Mouse (Mus musculus) embryonic stem cell, embryonic (primary cell): Measurements from ENCODE around the gene Micu2.

ENCODE experiments used
- CTCF ChIA-PET, 4 experiments: fragments of 300-600 bp in 2 of 4; fragments of 350-600 bp in 2 of 4; sonication (Branson Sonifier 250); formaldehyde crosslinking; loops; one replicate each; lab custom pipeline; 2022; ENCODE audit warnings: inconsistent platforms in 2 of 4; lab: Charles Lee
- POLR2A ChIA-PET, 4 experiments: fragments of 300-600 bp in 2 of 4; fragments of 350-600 bp in 2 of 4; sonication (Branson Sonifier 250); formaldehyde crosslinking; loops; one replicate each; lab custom pipeline; 2022; ENCODE audit warnings: antibody characterized with exemption in 4 of 4, inconsistent platforms in 1 of 4; lab: Charles Lee

Micu2 gene

DNA sequence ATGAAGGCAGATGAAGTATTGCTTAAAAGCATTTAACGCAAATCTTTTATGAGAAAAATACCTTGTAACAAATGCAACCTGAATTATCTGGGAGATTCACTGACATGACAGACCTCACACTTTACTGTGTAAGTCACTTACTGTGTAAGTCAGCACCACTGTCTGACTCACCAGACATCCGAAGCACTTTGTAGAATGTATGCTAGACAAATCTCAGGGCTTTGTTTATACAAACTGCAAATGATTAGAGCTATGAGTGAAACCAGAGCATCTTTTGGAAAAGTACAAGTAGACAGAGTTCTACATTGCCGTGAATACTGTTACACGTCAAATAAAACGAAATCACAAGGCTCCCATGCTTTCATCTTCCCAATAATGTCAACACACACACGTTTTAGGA is 23.4 kb downstream of the Micu2 start:
- ChIA-PET POLR2A (no interaction called here), CTCF (no interaction called here)

DNA sequence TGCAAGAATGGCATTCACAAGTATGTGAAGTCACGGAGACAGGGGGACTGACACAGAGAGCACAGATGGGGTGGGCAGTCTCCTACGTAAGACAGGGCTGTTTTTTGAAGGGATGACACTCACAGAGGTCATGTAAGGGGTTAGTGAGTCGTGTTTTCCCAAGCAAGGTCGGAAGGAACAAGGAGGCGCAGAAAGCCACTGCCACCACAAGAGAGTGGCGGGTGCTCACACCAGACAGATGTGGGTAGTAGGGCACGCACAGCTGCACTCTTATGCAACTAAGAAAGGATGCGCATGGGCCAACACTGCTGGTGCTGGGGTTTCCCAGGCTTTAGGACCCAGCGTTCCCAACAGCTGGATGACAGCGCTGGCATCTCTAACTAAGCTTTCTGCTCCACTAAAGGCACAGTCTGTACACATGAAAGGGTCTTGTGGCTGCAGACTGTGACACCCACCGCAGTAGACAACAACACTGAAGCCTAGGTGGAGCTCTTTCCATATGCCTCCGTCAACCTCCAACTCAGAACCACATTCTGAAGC is 27.0 kb downstream of the Micu2 start:
- CTCF ChIA-PET, result interaction anchor here in 2 of 4 experiments (0.5 to 1.0 kb wide), 2 partner anchors 22 to 105 kb away, joined by 3 to 4 read pairs; no protein-coding TSS in a partner anchor
- POLR2A ChIA-PET, result interaction anchor here in 3 of 4 experiments (0.8 to 1.6 kb wide), 5 partner anchors 10 to 174 kb away, joined by 3 to 8 read pairs (median 4); partner anchors contain the start of gene Sap18 (in 1 of the 3)

DNA sequence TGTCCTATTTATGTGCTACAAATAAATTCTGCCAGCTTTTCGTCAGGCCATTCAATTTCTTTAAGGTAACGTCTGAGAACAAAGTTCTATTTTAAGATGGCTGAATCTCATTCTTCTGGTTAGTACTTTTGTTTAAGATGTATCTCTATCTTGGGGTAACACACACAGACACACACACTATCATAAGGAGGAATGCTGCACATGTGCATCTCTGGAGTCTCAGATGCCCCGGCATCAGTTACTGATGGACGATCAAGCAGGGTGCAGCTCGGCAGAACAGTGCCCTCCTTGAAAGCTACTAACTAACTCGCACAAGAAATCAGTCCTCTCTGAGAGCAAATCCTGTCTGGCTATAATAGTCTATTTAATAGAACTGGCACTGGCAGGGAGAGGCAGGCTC is 30.2 kb downstream of the Micu2 start:
- POLR2A ChIA-PET, result no interaction called here
- CTCF ChIA-PET, result interaction anchor here in 1 of 4 experiments (0.6 kb wide), 1 partner anchor 80 kb away, joined by 3 read pairs; no protein-coding TSS in a partner anchor

DNA sequence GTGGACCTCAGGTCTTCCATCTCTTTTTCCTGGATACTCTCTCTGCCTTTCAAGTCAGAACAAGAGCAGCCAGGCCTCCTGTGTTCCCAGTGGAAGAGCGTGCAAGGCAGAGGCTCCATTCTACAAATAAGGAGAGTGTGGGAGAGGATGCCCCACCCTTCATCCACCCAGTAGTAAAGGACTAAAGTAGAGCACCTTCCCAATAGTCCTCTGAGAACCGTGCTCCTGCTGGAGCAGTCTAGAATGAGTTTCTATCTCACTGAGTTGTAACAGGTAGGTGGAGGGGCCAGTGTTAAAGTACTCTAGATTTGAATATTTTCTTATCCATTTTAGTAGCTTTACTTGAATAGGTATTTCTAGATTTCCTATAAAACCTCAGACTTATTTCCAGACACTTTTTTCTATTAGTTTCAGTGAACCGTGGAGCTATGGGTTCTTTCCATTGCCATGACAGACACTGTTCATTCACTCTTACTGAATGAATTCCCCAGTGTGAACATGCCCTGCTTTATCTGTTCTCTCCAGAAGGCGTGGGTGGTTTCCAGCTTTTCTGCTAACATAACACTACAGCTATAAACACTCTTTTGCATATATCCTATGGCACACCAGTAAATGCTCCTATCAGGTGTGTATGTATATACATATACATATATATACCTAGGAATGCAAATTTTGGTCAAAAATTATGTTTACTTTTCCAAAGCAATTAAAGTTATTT is 31.8 kb downstream of the Micu2 start:
- POLR2A ChIA-PET, result no interaction called here
- CTCF ChIA-PET, result no interaction called here

DNA sequence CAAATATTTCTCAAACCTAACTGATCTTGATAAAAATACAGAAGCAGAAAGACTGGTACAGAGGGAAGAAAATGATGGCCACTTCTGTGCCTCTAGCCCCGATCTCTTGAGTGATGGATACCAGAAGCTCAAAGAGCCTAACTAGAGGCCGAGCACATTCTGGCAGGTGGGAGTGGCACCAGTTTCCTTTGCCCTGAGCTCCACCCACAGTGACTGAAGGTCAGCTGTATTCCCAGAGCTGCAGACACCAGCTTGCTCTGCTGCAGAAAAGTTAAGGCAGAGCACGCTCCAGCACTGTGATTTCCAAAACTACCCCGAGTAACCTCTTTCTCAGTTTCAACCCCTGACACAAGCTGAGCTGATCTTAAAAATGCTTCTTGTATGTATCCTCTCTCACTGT is 37.2 kb downstream of the Micu2 start:
- ChIA-PET CTCF (no interaction called here), POLR2A (interaction anchor here in 2 of 4 experiments (0.9 to 1.6 kb wide), 3 partner anchors 11 to 52 kb away, joined by 3 read pairs; no protein-coding TSS in a partner anchor)

DNA sequence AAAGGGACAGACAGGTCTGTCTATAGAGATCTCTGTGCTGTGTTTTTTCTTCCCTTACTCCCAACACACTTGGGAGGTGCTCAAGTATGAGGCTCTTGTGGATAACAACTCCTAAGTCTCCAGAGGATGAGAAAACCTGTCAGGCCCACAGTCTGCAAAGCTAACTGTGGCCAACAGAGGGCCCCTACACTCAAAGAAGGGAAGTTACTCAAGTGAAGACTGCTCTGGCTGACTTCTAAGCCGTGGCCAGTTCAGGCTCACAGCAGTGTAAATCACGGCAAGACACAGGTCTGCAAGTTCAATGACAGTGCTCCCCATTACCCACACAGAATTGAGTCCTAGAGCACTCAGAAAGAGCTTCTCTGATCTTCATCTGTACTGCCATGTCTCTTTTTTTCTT is 48.0 kb downstream of the Micu2 start:
- POLR2A ChIA-PET, result interaction anchor here in 2 of 4 experiments (0.6 kb wide), 2 partner anchors 152 to 164 kb away, joined by 3 to 4 read pairs; no protein-coding TSS in a partner anchor
- CTCF ChIA-PET, result interaction anchor here in 3 of 4 experiments (0.6 to 2.1 kb wide), 4 partner anchors 21 to 1081 kb away, joined by 3 to 8 read pairs (median 4); partner anchors contain the start of gene Micu2 (in 1 of the 3)

DNA sequence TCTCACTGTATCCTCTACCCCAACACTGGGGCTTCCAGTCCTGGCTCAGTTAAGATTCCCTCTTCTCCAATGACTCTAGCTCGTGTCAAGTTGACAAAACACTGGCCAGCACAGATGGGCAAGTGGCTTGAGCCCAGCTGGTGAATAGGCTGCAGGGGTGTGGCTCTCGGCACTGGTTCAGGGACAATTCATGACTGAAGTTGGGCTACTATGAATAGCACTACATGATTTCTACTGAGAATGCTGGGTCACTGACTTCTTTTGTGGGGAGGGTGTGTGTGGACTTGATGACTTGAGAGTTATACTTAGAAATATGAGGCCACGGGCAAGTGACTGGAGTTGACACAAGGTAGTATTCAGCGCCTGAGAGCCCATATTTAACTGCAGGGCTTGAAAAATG is 53.2 kb downstream of the Micu2 start:
- ChIA-PET POLR2A (interaction anchor here in 1 of 4 experiments (0.9 to 1.2 kb wide), 2 partner anchors 10 to 13 kb away, joined by 3 read pairs; no protein-coding TSS in a partner anchor), CTCF (no interaction called here)

DNA sequence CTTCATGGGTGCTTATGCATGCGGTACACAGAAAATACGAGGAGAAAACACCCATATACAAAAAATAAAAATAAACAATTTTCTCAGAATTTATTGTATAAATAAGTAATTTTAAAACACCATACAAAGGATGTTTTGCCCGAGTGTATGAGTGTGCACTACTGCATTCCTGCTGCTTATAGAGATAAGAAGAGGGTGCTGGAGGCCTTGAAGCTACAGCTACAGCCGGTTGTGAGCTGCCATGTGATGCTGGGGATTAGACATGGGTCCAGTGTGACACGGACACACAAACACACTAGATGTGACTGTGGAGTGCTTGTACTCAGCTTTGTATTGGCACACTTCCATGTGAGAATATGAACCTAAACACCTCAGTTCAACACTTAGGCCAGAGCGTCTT is 61.8 kb downstream of the Micu2 start:
- POLR2A ChIA-PET, result interaction anchor here in 1 of 4 experiments (0.9 kb wide), 2 partner anchors 9 to 23 kb away, joined by 3 read pairs; no protein-coding TSS in a partner anchor
- CTCF ChIA-PET, result interaction anchor here in 1 of 4 experiments (0.8 kb wide), 1 partner anchor 16 kb away, joined by 3 read pairs; no protein-coding TSS in a partner anchor

DNA sequence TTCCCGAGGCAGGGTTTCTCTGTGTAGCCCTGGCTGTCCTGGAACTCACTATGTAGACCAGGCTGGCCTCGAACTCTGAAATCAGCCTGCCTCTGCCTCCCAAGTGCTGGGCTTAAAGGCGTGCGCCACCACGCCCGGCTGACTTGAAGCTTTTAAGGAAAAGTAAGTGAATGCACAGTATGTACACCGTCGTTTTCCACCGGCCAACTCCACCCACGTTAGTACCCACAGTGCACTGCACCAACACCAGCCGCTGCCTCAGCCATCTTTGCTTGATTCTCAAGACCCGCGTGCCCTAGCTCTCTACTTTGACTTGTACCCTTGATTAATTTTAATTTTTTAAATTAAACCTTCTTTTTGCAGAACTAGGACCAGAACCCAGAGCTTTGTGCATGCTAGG is 64.4 kb downstream of the Micu2 start:
- CTCF ChIA-PET, result interaction anchor here in 3 of 4 experiments (0.6 to 1.6 kb wide), 6 partner anchors 14 to 699 kb away, joined by 3 to 5 read pairs (median 4); partner anchors contain the start of gene Zdhhc20 (in 1 of the 3)
- POLR2A ChIA-PET, result interaction anchor here in 2 of 4 experiments (1.1 to 2.2 kb wide), 4 partner anchors 11 to 45 kb away, joined by 3 to 8 read pairs (median 6); partner anchors contain the start of gene Zdhhc20 (in 1 of the 2)

DNA sequence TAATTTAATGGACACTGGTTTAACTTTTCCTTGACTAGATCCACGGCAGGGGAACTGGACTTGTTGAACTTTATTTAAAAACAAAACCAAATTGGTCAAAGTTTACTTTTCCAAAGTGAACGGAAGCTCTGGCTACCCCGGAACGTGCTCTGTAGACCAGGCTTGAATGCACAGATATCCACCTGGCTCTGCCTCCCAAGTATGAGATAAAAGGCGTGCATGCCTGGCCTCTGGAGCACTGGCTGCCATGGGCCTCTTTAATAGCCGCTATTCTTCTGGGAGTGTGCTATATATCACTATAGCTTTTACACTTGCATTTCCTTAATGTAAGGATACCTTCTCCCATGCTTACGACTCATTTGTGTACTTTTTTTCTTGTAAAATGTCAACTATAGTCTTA is 65.5 kb downstream of the Micu2 start:
- POLR2A ChIA-PET, result no interaction called here

DNA sequence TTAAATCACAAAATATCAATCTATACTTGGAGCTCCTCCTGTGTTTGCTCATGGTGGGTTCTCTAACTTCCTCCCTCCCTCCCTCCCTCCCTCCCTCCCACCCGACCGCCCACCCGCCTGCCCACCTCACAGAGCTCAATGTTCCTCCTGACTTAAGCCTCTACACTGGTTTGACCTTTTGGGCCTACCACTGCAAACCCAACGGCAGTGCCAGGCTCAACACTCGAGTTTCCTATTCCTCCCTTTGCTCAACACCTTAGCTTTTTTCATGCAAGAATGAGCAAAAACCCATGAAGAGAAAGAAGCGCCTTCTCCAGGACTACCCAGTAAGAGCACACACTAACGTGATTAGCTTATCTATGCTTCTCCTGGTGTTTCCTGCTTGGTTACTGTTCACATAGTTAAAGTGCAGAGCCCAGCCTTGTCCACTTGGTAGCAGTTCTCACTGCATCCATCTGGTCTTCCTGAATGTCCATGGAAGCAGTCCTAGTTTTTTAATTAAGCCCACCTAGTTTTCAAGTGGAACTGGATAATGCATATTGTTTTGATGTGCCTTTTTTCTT is 66.1 kb downstream of the Micu2 start:
- ChIA-PET CTCF (no interaction called here), POLR2A (interaction anchor here in 2 of 4 experiments (0.6 to 0.7 kb wide), 3 partner anchors 13 to 202 kb away, joined by 3 to 5 read pairs (median 4); no protein-coding TSS in a partner anchor)

More for the DNA sequence above, 65.5 kb downstream of the Micu2 start:
- CTCF ChIA-PET, result interaction anchor here in 1 of 4 experiments (1.4 kb wide), 1 partner anchor 13 kb away, joined by 4 read pairs; no protein-coding TSS in a partner anchor

DNA sequence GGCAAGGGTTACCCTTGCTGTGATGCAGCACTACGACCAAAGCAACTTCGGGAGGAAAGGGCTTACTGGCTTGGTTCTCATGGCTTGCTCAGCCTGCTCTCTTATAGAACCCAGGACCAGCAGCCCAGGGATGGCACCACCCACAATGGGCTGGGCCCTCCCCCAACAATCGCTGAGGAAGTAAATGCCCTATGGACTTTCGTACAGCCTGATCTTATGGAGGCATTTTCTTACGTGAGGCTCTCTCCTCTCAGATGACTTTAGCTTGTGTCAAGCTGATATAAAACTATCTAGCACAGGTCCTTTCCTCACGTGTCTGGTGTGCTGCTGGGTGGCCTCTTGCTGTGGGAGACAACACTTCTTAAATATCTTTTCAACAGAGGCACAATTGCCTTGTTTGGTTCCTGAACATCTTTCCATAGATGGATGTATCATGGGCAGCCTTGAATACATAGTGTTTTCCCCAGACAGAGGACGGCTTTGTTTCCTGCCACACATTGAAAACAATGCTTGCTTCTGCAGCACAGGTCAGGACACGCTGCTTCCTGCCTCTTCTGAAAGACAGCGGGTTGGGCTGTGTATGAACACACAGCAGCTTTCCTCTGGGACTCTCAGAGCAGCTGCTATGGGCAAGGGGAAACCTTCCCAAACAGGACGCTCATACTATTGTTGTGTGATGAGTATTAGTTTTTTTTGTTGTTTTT is 77.5 kb downstream of the Micu2 start:
- POLR2A ChIA-PET, result interaction anchor here in 2 of 4 experiments (0.6 to 2.1 kb wide), 7 partner anchors 10 to 255 kb away, joined by 3 to 8 read pairs (median 5); partner anchors contain the start of gene Zdhhc20 (in 1 of the 2)

DNA sequence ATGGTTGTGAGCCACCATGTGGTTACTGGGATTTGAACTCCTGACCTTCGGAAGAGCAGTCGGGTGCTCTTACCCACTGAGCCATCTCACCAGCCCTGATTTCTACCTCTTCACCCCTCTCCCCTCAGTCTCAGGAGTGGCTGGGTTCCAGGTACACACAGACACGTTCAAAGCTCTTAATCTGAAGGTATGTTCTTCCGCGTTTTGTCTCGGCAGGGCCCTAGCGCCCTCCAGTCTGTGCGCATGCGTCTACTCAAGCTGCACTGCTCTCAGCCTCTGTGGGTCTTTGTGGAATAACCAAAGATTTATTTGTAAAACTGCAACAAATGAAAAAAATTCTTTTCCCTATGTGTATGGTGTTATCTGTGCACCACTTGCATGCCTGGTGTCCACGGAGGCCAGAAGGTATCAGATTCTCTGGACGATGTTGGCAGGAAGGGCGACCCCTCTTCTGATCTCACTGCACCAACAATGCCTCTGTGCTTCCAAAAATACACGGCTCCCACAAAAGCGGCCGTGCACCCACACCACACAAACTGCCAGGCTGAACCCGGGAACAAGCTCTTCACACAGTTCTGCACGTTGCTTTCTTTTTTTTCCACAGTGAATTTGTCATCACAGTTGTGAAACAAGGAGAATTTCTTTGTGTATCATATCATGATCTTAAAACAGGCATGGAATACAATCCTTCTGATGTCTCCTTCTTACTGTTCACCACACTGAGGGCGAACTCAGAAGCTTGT is 78.3 kb downstream of the Micu2 start:
- ChIA-PET CTCF (interaction anchor here in 3 of 4 experiments (0.6 to 1.7 kb wide), 8 partner anchors 14 to 392 kb away, joined by 3 to 5 read pairs (median 4); no protein-coding TSS in a partner anchor), POLR2A (interaction anchor here in 3 of 4 experiments (0.6 to 2.1 kb wide), 16 partner anchors 9 to 254 kb away, joined by 3 to 8 read pairs (median 4); partner anchors contain the start of genes Zdhhc20 (in 3 of the 3), Micu2 (in 1 of the 3) and Sap18 (in 1 of the 3))

More for the DNA sequence above, 77.5 kb downstream of the Micu2 start:
- CTCF ChIA-PET, result interaction anchor here in 1 of 4 experiments (0.9 kb wide), 1 partner anchor 16 kb away, joined by 3 read pairs; no protein-coding TSS in a partner anchor

DNA sequence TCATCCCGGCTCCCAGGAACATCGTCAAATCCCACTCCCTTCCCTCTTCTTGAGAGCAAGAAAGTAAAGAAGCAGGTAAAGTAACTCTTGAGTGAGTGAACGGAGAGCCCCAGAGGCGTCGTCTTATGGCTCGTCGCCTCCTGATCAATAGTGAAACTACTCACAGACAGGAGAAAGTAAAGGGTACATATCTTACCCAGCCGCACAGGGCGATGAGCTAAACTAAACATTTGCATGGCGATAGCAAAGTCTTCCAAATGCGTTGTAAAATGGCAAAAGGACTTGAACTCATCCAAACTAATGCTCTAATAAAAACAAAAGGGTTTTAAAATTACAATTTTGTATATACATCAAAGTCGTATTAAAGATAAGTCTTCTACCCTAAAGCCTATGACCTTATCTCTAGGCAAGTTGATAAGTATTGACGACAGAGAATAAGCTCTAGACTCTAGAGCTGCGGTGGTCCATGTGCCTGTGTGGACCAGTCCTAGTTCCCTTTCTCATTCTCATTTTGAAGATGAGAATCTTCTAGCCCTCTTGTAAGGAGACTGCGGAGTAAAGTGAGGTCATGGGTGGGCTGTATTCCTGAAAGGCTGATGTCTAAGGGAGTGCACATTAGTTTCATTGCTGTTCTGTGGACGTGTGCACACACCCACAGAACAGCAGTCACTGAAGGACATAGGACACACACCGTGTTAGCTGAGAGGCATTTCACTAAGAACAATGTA is 79.8 kb downstream of the Micu2 start:
- POLR2A ChIA-PET, result interaction anchor here in 3 of 4 experiments (0.6 to 1.7 kb wide), 7 partner anchors 29 to 234 kb away, joined by 3 to 4 read pairs (median 3); partner anchors contain the start of genes Zdhhc20 (in 2 of the 3) and Micu2 (in 1 of the 3)
- CTCF ChIA-PET, result interaction anchor here in 3 of 4 experiments (0.5 to 1.7 kb wide), 5 partner anchors 15 to 1780 kb away, joined by 3 to 8 read pairs (median 4); no protein-coding TSS in a partner anchor

DNA sequence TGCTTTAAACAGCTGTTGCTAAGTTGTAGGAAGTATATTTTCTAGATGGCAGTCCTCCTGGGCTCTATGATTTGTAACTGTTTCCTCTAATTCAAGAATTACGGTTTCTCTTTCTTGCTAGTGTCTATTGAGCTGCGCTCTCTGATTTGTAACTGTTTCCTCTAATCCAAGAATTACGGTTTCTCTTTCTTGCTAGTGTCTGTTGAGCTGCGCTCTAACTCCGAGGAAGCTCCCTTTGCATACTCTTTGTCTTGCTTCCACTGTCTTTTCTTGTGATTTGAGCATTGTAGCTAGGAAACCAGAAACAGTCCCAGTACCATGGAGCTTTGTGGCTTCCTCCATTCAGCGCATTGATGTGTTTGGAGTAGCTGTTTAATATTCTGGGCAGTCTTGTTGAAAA is 83.7 kb downstream of the Micu2 start:
- ChIA-PET POLR2A (interaction anchor here in 2 of 4 experiments (0.8 to 3.4 kb wide), 14 partner anchors 10 to 205 kb away, joined by 3 to 33 read pairs (median 4); partner anchors contain the start of genes Sap18 (in 2 of the 2), Zdhhc20 (in 2 of the 2), Mrpl57 (in 1 of the 2) and Ska3 (in 1 of the 2)), CTCF (interaction anchor here in 2 of 4 experiments (0.6 to 1.0 kb wide), 6 partner anchors 25 to 582 kb away, joined by 3 to 8 read pairs (median 3); partner anchors contain the start of gene Zdhhc20 (in 1 of the 2))
